Mouse (Mus musculus): ENCODE measurements at regions not wholly inside any gene's neighbourhood (a gene's known extent, or its start where the extent isn't known, plus 50 kb on each side); places are given as distances from the start of the nearest gene placed in this dataset.

DNA sequence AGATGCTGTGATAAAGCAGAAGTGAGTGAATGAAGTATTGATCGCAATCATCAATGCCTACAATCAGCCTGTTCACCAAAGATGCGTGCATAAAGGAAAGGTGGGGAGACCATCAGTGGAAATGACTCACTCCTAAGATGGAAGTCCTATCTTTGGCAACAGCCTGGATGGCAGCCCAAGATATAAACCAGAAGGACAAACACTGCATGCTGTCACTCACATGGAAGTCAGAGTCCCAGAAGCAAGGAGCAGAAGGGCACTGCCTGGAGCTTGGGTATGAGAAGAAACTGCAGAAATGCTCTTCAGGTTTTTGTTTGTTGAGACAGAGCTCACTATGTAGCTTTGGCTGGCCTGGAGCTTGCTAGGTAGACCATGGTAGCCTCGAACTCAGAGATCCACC lies 92.7 kb upstream of the Frmd6 start:
- 74% methylated on average over 3 of the region's 3 CpGs for WGBS
- Histone ChIP-seq H3K9ac (no peak overlapping the region), H3K4me1 (replicated peaks) (peaks cover 18% of the 10 kb centered on the region), H3K4me3 (no peak overlapping the region), H3K27me3 (replicated peaks) (no peaks in the 10 kb centered on the region), H3K36me3 (no peaks in the 10 kb centered on the region), H3K27ac (ENCODE audit: poor library complexity, severe bottlenecking) (no peak overlapping the region), H3K9me3 (replicated peaks) (no peaks in the 10 kb centered on the region), H3K4me2 (no peak overlapping the region)
- ATAC-seq (ENCODE audit: insufficient number of reproducible peaks, low FRiP score), result no peak

DNA sequence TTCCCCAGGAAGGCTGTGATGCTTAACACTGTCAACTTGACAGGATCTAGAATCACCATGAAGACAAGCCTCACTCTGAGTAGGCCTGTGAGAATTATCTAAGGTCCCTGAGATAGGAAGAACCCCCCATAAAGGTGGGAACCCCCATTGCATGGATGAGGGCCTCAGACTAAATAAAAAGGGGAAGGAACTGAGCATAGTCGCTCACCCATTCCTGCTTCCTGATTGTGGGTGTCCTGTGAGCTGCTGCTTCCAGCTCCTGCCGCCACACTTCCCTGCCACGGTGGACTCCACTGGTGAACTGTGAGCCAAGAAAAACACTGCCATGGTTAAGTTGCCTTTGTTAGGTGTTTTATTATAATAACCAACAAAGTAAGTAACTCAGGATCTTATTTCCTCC lies 86.8 kb upstream of the Frmd6 start:
- Histone ChIP-seq H3K27ac (ENCODE audit: poor library complexity, severe bottlenecking) (no peak overlapping the region), H3K9me3 (replicated peaks) (no peaks in the 10 kb centered on the region), H3K27me3 (replicated peaks) (no peaks in the 10 kb centered on the region), H3K4me3 (no peak overlapping the region), H3K9ac (no peak overlapping the region), H3K4me1 (replicated peaks) (no peaks in the 10 kb centered on the region), H3K36me3 (no peaks in the 10 kb centered on the region), H3K4me2 (no peak overlapping the region)
- ATAC-seq (ENCODE audit: insufficient number of reproducible peaks, low FRiP score), result no peak
- WGBS, result 58% methylated on average over 3 of the region's 3 CpGs

DNA sequence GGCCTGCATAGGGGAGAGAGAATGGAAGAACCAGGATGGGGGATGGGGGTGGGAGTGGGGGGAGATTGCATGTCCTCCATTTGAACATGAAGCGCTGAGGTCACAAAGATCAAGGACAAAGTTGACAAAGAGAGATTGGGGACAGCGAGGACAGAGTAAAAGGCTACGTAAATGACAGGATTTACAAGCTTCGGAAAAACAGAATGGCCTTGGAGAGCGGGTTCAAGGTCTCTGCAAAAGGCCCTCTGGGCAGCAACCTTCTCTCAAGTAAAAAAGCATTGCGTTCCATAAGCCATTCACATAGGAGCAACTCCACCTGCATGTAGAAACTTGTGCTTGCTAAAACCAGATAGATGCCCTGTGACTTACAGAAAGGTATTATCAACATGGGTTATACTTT lies 86.0 kb upstream of the Frmd6 start:
- WGBS, result 88% methylated on average over 6 of the region's 6 CpGs
- H3K27ac ChIP-seq (ENCODE audit: poor library complexity, severe bottlenecking), result no peak overlapping the region
- H3K27me3 ChIP-seq (replicated peaks), result no peaks in the 10 kb centered on the region
- H3K4me3 ChIP-seq, result no peak overlapping the region
- H3K4me1 ChIP-seq (replicated peaks), result no peaks in the 10 kb centered on the region
- H3K36me3 ChIP-seq, result no peaks in the 10 kb centered on the region
- H3K4me2 ChIP-seq, result no peak overlapping the region
- no peak overlapping the region for H3K9ac ChIP-seq
- no peaks in the 10 kb centered on the region for H3K9me3 ChIP-seq (replicated peaks)
- no peak for ATAC-seq (ENCODE audit: insufficient number of reproducible peaks, low FRiP score)

- no peak overlapping the region for H3K4me3 ChIP-seq
- WGBS, result 60% methylated on average over 7 of the region's 7 CpGs
- no peak overlapping the region for H3K4me2 ChIP-seq
- ATAC-seq (ENCODE audit: insufficient number of reproducible peaks, low FRiP score), result no peak
- H3K27ac ChIP-seq (ENCODE audit: poor library complexity, severe bottlenecking), result no peak overlapping the region
- H3K9me3 ChIP-seq (replicated peaks), result no peaks in the 10 kb centered on the region
- no peaks in the 10 kb centered on the region for H3K36me3 ChIP-seq
- no peaks in the 10 kb centered on the region for H3K4me1 ChIP-seq (replicated peaks)
- H3K9ac ChIP-seq, result no peak overlapping the region
- H3K27me3 ChIP-seq (replicated peaks), result no peaks in the 10 kb centered on the region
These were observed 85.5 kb upstream of the Frmd6 start for GRCm38 (mm10) chr12:70739766-70740165.

DNA sequence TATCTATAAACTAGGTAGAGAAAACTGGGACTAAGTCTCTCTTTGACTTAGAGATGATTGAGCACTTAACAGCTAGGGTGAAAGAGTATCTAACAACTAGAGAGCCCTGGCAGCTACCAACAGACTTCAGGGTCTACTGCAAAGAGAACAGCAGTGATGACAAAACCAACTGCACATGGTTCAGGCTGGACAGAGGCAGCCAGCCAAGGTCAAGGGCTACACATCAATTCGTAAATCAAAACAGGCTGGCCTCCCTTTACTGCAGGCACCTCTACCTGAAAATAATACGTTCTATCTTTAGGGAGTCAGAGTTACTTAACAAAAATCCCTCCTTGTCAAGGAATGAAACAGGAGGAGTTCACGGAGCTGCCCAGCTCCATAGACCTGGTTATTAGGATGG lies 82.5 kb upstream of the Frmd6 start:
- Histone ChIP-seq H3K4me2 (no peak overlapping the region), H3K27ac (ENCODE audit: poor library complexity, severe bottlenecking) (no peak overlapping the region), H3K9me3 (replicated peaks) (no peaks in the 10 kb centered on the region), H3K4me3 (no peak overlapping the region), H3K9ac (no peak overlapping the region), H3K4me1 (replicated peaks) (no peaks in the 10 kb centered on the region), H3K27me3 (replicated peaks) (no peaks in the 10 kb centered on the region), H3K36me3 (no peaks in the 10 kb centered on the region)
- no peak for ATAC-seq (ENCODE audit: insufficient number of reproducible peaks, low FRiP score)
- 65% methylated on average over 3 of the region's 3 CpGs for WGBS

- H3K36me3 ChIP-seq, result no peaks in the 10 kb centered on the region
- no peaks in the 10 kb centered on the region for H3K4me1 ChIP-seq (replicated peaks)
- H3K27ac ChIP-seq (ENCODE audit: poor library complexity, severe bottlenecking), result no peak overlapping the region
- H3K9me3 ChIP-seq (replicated peaks), result no peaks in the 10 kb centered on the region
- no peak overlapping the region for H3K4me3 ChIP-seq
- no peaks in the 10 kb centered on the region for H3K27me3 ChIP-seq (replicated peaks)
- no peak overlapping the region for H3K9ac ChIP-seq
- no peak overlapping the region for H3K4me2 ChIP-seq
- 67% methylated on average over 2 of the region's 2 CpGs for WGBS
- no peak for ATAC-seq (ENCODE audit: insufficient number of reproducible peaks, low FRiP score)
These were observed 79.6 kb upstream of the Frmd6 start for GRCm38 (mm10) chr12:70745681-70746080.

DNA sequence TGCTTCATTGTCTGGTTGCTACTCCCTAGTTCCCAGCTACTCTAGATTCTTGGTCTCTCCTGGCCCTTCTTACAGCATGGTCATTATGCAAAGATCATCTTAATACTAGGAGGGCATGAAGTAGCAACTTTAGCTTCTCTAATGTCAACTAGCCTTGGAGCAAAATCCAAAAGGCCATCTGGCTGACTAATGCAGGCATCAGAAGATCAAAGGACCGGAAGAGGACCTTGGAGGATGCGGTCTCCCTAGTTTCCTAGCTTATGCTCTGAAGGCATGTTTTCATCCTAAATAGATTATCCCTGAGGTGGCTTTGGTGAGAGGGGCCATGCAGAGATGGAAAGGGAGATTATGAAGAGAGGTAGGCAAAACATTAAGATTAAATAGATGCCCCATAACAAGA lies 75.7 kb upstream of the Frmd6 start:
- Histone ChIP-seq H3K4me1 (replicated peaks) (peaks cover 16% of the 10 kb centered on the region), H3K9ac (no peak overlapping the region), H3K36me3 (no peaks in the 10 kb centered on the region), H3K4me3 (no peak overlapping the region), H3K27me3 (replicated peaks) (no peaks in the 10 kb centered on the region), H3K27ac (ENCODE audit: poor library complexity, severe bottlenecking) (no peak overlapping the region), H3K9me3 (replicated peaks) (no peaks in the 10 kb centered on the region), H3K4me2 (no peak overlapping the region)
- ATAC-seq (ENCODE audit: insufficient number of reproducible peaks, low FRiP score), result no peak
- 84% methylated on average over 2 of the region's 2 CpGs for WGBS

DNA sequence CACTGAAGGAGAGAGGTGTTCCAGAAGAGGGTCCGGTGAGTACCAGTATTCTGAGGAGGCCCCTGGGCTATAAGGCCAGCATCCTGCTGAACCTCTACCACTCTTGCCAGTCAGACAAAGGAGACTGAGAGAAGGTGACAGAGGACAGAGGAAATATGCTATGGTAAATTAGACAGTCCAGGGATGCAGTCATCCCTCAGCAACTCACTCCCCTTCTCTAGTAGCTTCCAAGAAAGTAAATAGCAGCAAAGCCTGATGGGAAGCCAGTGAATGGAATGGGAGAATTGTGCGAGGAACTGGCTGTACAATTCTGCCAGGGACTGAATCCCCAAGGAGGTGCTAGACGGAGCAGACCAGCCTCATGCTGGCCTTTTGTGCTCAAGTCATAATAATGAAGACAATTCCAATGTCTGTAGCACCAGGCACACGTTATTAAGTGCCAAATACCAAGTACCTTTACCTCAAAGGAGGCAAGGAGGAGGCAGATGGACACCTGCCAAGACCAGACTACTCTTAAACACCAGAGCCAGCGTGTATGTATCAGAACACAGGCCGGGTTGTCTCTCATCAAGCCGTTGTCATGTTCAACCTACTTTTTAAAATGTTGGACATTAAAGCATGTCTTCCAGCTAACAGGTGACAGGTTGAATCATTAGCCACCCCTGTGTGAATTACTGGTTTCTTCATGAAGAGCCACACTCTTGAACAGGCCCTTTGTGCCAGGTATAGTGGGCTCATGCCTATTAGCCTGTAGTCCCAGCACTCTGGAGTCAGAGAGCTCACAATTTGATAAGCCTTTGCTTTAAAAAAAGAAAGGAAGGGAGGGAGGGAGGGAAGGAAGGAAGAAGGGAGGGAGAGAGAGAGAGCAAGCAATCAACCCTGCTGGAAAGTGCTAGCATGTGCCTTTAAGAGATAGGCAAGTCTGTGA lies 74.4 kb upstream of the Frmd6 start:
- Histone ChIP-seq H3K4me2 (no peak overlapping the region), H3K9ac (no peak overlapping the region), H3K27ac (ENCODE audit: poor library complexity, severe bottlenecking) (no peak overlapping the region), H3K36me3 (no peaks in the 10 kb centered on the region), H3K4me1 (replicated peaks) (peaks cover 16% of the 10 kb centered on the region), H3K9me3 (replicated peaks) (no peaks in the 10 kb centered on the region), H3K4me3 (no peak overlapping the region), H3K27me3 (replicated peaks) (no peaks in the 10 kb centered on the region)
- WGBS, result 79% methylated on average over 7 of the region's 7 CpGs
- no peak for ATAC-seq (ENCODE audit: insufficient number of reproducible peaks, low FRiP score)

GRCm38 (mm10) chr12:70752266-70752910 lies 72.9 kb upstream of the Frmd6 start:
- H3K27ac ChIP-seq (ENCODE audit: poor library complexity, severe bottlenecking), result peak overlapping the region; percentile 60

DNA sequence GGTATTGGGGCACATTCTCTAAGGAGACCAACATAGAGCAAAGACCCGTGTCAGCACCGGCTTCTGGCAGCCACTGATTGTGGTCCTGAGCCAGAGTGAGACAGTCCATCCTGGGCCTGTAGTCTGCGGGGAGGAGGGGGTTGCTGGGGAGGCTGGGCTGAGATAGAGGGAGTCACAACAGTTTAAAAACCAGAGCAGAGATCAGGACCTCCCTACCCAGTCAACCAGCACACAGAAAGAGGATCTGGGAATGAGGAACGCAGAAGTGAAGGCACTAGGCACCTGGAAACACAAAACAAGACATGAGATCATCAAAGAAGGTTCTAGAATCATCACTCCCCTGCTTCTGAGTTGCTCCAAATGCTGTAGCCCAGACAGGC lies 72.4 kb upstream of the Frmd6 start:
- H3K4me3 ChIP-seq, result no peak overlapping the region
- H3K4me2 ChIP-seq, result peak overlapping the region; percentile 25

More at GRCm38 (mm10) chr12:70752266-70752910, 72.9 kb upstream of the Frmd6 start:
- WGBS, result 38% methylated on average over 11 of the region's 11 CpGs
- ATAC-seq (ENCODE audit: insufficient number of reproducible peaks, low FRiP score), result no peak
- Histone ChIP-seq H3K27me3 (replicated peaks) (no peaks in the 10 kb centered on the region), H3K4me1 (replicated peaks) (peaks cover 16% of the 10 kb centered on the region), H3K9ac (no peak overlapping the region), H3K36me3 (no peaks in the 10 kb centered on the region), H3K4me3 (no peak overlapping the region), H3K4me2 (peak overlapping the region; percentile 25), H3K9me3 (replicated peaks) (no peaks in the 10 kb centered on the region)

GRCm38 (mm10) chr12:70753458-70753857 lies 71.9 kb upstream of the Frmd6 start:
- no peak for ATAC-seq (ENCODE audit: insufficient number of reproducible peaks, low FRiP score)
- H3K9ac ChIP-seq, result no peak overlapping the region
- no peaks in the 10 kb centered on the region for H3K9me3 ChIP-seq (replicated peaks)
- H3K4me1 ChIP-seq (replicated peaks), result peaks cover 16% of the 10 kb centered on the region
- H3K4me2 ChIP-seq, result no peak overlapping the region
- no peaks in the 10 kb centered on the region for H3K36me3 ChIP-seq
- 0 out of 2 replicates have a peak overlapping the region, but pooled peaks have one; percentile 55 for H3K27ac ChIP-seq (ENCODE audit: poor library complexity, severe bottlenecking)
- no peak overlapping the region for H3K4me3 ChIP-seq
- 83% methylated on average over 3 of the region's 3 CpGs for WGBS
- H3K27me3 ChIP-seq (replicated peaks), result no peaks in the 10 kb centered on the region

More for the DNA sequence above, 72.4 kb upstream of the Frmd6 start:
- Histone ChIP-seq H3K9me3 (replicated peaks) (no peaks in the 10 kb centered on the region), H3K4me1 (replicated peaks) (peaks cover 16% of the 10 kb centered on the region), H3K9ac (no peak overlapping the region), H3K27ac (ENCODE audit: poor library complexity, severe bottlenecking) (peak overlapping the region; percentile 55), H3K36me3 (no peaks in the 10 kb centered on the region), H3K27me3 (replicated peaks) (no peaks in the 10 kb centered on the region)
- peak; percentile 51; the same call in 1 of the 2 replicates for ATAC-seq (ENCODE audit: insufficient number of reproducible peaks, low FRiP score)
- WGBS, result 52% methylated on average over 4 of the region's 4 CpGs

Data from heart, embryonic 12.5 days (tissue).